Mouse (Mus musculus): ENCODE data around the gene Slc25a19.

DNA sequence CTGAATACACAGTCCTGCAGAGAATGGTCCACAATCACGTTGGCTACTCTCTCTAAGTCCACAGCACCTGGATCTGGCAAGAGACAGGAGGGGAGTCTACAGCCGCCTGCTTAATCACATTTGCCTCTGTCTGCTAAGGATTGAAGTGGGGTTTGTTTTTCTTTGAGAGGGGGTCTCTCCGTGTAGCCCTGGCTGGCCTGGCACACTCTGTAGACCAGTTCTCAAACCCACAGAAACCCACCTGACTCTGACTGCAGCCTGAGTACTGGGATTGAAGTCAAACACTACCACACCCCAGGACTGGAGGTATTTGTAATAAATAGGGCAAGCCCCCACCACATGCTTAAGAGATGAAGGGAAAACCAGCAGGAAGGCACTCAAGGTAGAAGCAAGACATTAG lies 18.5 kb downstream of the Slc25a19 start:
- no peak for TF ChIP-seq CTCF (IDR thresholded peaks at IDR 0.05; ENCODE audit: extremely low read depth, insufficient read depth, low read length)
- TF ChIP-seq POLR2A (IDR thresholded peaks at IDR 0.05; ENCODE audit: extremely low read depth, insufficient read depth, low read length): no peak
